Mouse (Mus musculus) hindbrain, embryonic 16.5 days (tissue): ENCODE results near the gene Gnaq. TPM values are rescaled to one million over a fixed set of nuclear protein-coding genes. Genes with fewer than 3 reads are reported as not detected.
"Not testable (repeated sequence)": the region's sequence is repeated elsewhere in the genome, so short reads cannot be mapped to it uniquely, and the experiment has no call there.

Experiments
- ATAC-seq: fragments of 200-750 bp; cut with Nextera tagmentation; 2 replicates; pipeline ENCODE4 v1.8.0; 2017; ENCODE audit warnings: moderate TSS enrichment, moderate library complexity
- H3K27ac ChIP-seq: fragments of 300-500 bp; sonication (generic); 2 replicates; pipeline ENCODE4 v1.5.1; 2014; ENCODE audit warnings: low read depth, mild to moderate bottlenecking, control low read depth, low read length, moderate library complexity
- H3K27me3 ChIP-seq: fragments of 300-500 bp; sonication (generic); replicated peaks from 2 replicates; pipeline ENCODE4 v1.6.1; 2014; ENCODE audit warnings: low read length; ENCODE audit not compliant: control insufficient read depth, insufficient read depth
- H3K36me3 ChIP-seq: fragments of 300-500 bp; sonication (generic); 2 replicates; pipeline ENCODE4 v1.6.1; 2014; ENCODE audit warnings: mild to moderate bottlenecking, low read length, moderate library complexity, mixed read lengths; ENCODE audit not compliant: control insufficient read depth, insufficient read depth
- H3K4me1 ChIP-seq: fragments of 300-500 bp; sonication (generic); 2 replicates; pipeline ENCODE4 v1.6.1; 2014; ENCODE audit warnings: low read depth, low read length; ENCODE audit not compliant: control insufficient read depth, insufficient read depth
- H3K4me2 ChIP-seq: fragments of 300-500 bp; sonication (generic); 2 replicates; pipeline ENCODE4 v1.6.1; 2014; ENCODE audit warnings: mild to moderate bottlenecking, low read length, control low read depth, moderate library complexity
- H3K4me3 ChIP-seq: fragments of 300-500 bp; sonication (generic); 2 replicates; pipeline ENCODE4 v1.5.1; 2014; ENCODE audit warnings: mild to moderate bottlenecking, low read length, control low read depth, moderate library complexity
- H3K9ac ChIP-seq: fragments of 300-500 bp; sonication (generic); 2 replicates; pipeline ENCODE4 v1.6.1; 2014; ENCODE audit warnings: low read depth, mild to moderate bottlenecking, control low read depth, low read length, moderate library complexity
- H3K9me3 ChIP-seq: fragments of 300-500 bp; sonication (generic); 2 replicates; pipeline ENCODE4 v1.6.1; 2014; ENCODE audit warnings: mild to moderate bottlenecking, low read length, moderate library complexity; ENCODE audit not compliant: control insufficient read depth
- WGBS: fragments of 180-500 bp; shearing (Covaris S2); extraction: QIAGEN DNeasy Blood & Tissue Kit; methylation state at CpG from one replicate; pipeline ENCODE4 v1.1.7; 2014; 5-methylcytosine and 5-hydroxymethylcytosine counted together
- polyA plus RNA-seq: library from polyadenylated mRNA; unstranded; fragments of >200 nt; fragmentation: Nextera tagmentation; extraction: Ambion mirVana; gene quantifications from 2 replicates; pipeline ENCODE4 v1.2.1, GENCODE M21; 2015

Gnaq gene
- polyA plus RNA-seq, 1 experiment from 2014 or later, result 104 TPM

DNA sequence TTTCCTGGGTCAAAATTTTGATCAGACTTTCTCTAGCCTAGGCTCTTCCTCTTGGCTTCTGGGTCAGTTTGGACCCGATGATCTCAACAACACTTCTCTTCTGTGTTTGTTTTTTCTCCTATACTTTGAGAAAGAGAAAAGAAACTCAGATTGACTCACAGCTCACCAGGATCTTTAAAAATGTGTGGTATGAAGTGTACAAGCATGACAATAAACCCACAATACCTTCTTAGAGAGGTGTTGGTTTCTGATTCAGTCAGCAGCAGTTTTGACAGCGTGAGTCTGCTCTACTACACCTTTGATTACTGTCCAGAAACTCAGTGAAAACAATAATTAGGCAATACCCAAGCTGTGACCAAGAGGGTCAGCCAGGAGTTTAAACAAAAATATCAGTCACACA, 122.7 kb downstream of the Gnaq start:
- Histone ChIP-seq H3K4me1 (peaks cover 17% of the 10 kb centered on the region), H3K4me3 (no peak overlapping the region), H3K9me3 (no peaks in the 10 kb centered on the region), H3K9ac (no peak overlapping the region), H3K4me2 (no peak overlapping the region), H3K27ac (no peak overlapping the region), H3K36me3 (no peaks in the 10 kb centered on the region), H3K27me3 (no peaks in the 10 kb centered on the region)
- ATAC-seq, result no peak
- WGBS, result 91% methylated on average over 2 of the region's 2 CpGs

DNA sequence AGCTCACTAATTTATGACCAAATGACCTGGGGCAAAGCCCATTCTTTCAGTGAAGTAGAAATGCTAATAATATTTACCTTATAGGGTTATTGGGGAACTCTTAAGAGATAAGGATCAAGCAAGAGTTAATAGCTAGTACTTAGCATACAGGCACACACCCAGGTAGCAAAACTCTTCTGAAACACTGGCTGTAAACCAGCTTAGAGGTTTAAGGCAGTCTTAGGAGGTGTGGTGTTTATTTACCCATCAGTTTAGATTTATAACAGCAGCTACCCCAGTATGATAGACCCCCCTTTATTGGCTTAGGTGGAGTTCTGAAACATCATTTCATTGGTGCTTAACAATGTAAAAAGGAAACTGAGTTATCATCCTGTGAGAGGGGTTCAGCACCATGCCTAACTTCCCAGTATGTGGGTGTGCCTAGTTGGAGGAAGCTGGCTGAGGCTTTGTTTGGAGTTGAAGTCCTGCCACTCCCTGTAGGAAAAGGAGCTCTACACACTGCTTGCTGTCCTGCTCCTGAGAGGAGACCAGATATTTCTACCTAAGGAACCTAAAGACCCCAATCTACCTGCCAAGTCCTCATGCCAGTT, 126.2 kb downstream of the Gnaq start:
- no peak overlapping the region for H3K27ac ChIP-seq
- H3K4me3 ChIP-seq, result no peak overlapping the region
- H3K27me3 ChIP-seq, result no peaks in the 10 kb centered on the region
- ATAC-seq, result no peak
- no peak overlapping the region for H3K9ac ChIP-seq
- no peaks in the 10 kb centered on the region for H3K36me3 ChIP-seq
- H3K4me1 ChIP-seq, result peaks cover 10% of the 10 kb centered on the region
- H3K4me2 ChIP-seq, result no peak overlapping the region
- H3K9me3 ChIP-seq, result no peaks in the 10 kb centered on the region

DNA sequence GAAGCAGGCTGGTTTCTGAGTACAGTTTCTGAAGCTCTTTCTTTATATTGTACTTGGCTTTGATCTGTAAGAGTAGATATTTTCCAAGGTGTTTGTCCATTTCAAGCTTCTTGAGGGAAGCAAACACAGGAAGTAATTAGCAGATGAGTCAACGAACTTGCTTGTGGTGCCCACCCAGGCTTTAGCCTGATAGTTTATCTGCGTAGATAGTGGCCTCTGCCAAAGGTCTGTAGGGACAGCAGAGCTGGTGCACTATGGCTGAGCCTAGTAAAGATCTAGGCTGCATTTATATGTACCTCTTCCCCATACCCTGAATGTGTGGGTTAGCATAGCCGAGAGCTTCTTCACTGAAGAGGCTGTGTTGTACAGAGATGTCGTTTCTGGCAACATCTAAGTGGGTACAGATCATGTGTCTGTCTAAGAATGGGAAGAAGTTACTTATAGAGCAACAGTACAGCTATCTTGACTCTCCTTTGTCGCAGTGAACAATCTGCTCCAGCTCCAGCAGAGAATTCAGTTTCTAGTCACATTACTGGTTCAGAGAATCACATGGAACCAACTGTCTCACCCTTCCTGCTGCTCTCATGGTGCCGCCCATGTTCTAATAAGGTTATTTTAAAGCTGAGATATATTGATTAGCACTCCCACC, 127.3 kb downstream of the Gnaq start:
- ATAC-seq, result no peak
- H3K27ac ChIP-seq, result no peak overlapping the region
- no peak overlapping the region for H3K4me2 ChIP-seq
- no peaks in the 10 kb centered on the region for H3K9me3 ChIP-seq
- H3K9ac ChIP-seq, result no peak overlapping the region
- H3K4me1 ChIP-seq, result peaks cover 10% of the 10 kb centered on the region
- H3K27me3 ChIP-seq, result no peaks in the 10 kb centered on the region
- no peak overlapping the region for H3K4me3 ChIP-seq
- no peaks in the 10 kb centered on the region for H3K36me3 ChIP-seq
- WGBS, result 92% methylated on average over 6 of the region's 6 CpGs

DNA sequence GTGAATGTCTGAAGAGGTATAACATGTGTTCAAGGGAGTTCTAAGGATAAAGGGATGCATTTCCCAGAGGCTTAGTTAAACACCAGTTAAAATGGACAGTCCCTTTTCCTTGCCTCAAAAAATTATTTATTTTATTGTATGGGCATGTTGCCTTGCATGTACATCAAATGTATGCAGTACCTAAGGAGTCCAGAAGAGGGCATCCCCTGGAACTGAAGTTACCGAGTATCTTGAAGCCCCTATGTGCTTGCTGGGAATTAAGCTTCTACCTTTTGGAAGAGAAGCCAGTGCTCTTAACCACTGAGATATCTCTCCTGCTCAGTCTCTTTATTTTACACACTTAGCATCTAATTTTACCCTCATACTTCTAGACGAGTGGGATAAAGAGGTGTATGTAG, 127.8 kb downstream of the Gnaq start:
- Histone ChIP-seq H3K9me3 (no peaks in the 10 kb centered on the region), H3K4me1 (peaks cover 10% of the 10 kb centered on the region), H3K4me2 (no peak overlapping the region), H3K27me3 (no peaks in the 10 kb centered on the region), H3K36me3 (no peaks in the 10 kb centered on the region), H3K4me3 (no peak overlapping the region), H3K9ac (no peak overlapping the region), H3K27ac (no peak overlapping the region)
- 82% methylated on average over 2 of the region's 2 CpGs for WGBS
- ATAC-seq, result no peak

DNA sequence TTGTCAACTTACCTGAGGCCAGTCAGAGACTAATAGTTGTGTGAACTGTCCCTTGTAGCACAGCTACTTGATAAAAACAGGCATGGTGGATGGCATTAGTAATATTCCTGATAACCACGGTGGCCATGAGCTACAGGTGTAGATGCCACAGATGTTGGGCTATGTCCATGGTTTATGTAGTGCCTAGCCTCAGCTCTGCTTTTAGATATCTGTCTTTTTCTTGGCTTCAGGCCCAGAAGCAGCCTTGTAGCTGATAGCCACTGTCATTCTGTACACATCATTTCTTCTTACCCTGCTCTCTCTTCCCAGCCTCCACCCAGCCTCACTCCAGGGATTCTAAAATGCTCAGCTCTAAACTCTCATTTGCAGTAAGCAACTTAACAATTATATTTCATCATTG, 128.3 kb downstream of the Gnaq start:
- no peak overlapping the region for H3K9ac ChIP-seq
- no peaks in the 10 kb centered on the region for H3K27me3 ChIP-seq
- H3K36me3 ChIP-seq, result no peaks in the 10 kb centered on the region
- no peak overlapping the region for H3K4me2 ChIP-seq
- 93% methylated on average over 1 of the region's 1 CpGs for WGBS
- H3K4me1 ChIP-seq, result peaks cover 10% of the 10 kb centered on the region
- no peak overlapping the region for H3K27ac ChIP-seq
- H3K4me3 ChIP-seq, result no peak overlapping the region
- no peaks in the 10 kb centered on the region for H3K9me3 ChIP-seq
- ATAC-seq, result no peak

DNA sequence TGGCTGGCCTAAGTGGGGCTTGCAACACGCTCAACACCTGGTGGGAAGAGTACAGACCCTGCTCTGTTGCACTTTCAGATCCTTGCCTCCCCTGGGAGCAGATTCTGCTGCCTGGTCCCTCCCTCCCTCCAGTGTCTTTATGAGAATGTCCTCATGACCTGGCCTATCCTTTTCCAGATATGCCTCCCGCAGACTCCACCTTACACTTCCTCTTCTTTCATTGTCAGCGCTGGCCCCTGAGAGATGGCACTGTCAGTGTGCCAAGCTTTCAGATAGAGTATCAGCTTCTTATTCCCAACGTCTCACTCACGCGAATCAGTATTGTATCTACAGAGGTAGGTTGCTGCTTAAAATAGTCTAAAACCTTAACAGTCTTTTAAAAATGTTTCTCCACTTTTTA, 129.0 kb downstream of the Gnaq start:
- WGBS, result 80% methylated on average over 6 of the region's 6 CpGs

DNA sequence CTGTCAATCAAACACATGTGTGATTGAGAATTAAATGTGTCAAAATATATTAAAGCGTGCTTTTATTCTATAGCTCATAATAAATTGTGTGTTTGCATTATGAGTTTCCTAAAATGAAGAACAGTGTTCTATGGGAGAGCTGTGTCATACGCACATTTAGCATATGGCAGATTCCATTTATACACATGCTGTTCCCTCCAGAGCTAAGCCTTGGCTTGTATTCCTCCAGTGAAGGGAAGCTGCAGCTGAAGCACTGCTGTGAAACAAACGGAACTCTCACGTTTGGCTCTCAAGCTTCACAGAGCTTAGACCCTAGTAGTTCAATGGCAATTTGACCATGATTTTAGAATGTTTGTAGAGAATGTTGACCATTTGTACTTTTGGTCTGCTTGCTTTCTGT, 129.7 kb downstream of the Gnaq start:
- no peak for ATAC-seq
- WGBS, result 83% methylated on average over 4 of the region's 4 CpGs
- no peak overlapping the region for H3K9ac ChIP-seq
- peaks cover 10% of the 10 kb centered on the region for H3K4me1 ChIP-seq
- H3K27ac ChIP-seq, result no peak overlapping the region
- H3K4me3 ChIP-seq, result no peak overlapping the region
- no peaks in the 10 kb centered on the region for H3K27me3 ChIP-seq
- no peaks in the 10 kb centered on the region for H3K36me3 ChIP-seq
- H3K4me2 ChIP-seq, result no peak overlapping the region
- no peaks in the 10 kb centered on the region for H3K9me3 ChIP-seq

More for the DNA sequence above, 129.0 kb downstream of the Gnaq start:
- H3K4me2 ChIP-seq, result no peak overlapping the region
- H3K27ac ChIP-seq, result no peak overlapping the region
- H3K9ac ChIP-seq, result no peak overlapping the region
- H3K27me3 ChIP-seq, result no peaks in the 10 kb centered on the region
- no peaks in the 10 kb centered on the region for H3K9me3 ChIP-seq
- no peak for ATAC-seq
- H3K36me3 ChIP-seq, result no peaks in the 10 kb centered on the region
- H3K4me3 ChIP-seq, result no peak overlapping the region
- peaks cover 10% of the 10 kb centered on the region for H3K4me1 ChIP-seq

DNA sequence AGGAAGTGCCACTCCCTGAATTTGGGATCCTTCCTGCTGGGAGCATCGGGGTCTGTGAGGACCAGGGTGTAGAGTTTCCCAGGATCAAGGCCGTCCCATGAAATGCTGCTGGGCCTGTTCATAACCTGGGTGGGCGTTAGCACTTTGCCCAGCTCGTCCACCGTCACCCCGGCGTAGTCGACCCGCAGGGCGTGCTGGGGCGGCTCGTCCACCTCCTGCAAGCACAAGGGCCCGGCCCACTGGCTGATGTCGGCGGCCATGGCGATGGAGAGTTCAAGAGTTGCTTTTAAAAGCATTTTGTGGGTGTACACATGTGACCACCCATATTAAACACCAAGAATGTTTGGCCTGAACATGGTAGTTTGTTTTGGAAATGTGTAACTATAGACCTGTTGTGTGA, 134.7 kb downstream of the Gnaq start:
- not testable (repeated sequence) for H3K4me2 ChIP-seq, H3K36me3 ChIP-seq, H3K9me3 ChIP-seq, ATAC-seq, H3K27ac ChIP-seq, H3K9ac ChIP-seq, H3K4me3 ChIP-seq, H3K4me1 ChIP-seq, H3K27me3 ChIP-seq
- WGBS, result 94% methylated on average over 6 of the region's 16 CpGs

DNA sequence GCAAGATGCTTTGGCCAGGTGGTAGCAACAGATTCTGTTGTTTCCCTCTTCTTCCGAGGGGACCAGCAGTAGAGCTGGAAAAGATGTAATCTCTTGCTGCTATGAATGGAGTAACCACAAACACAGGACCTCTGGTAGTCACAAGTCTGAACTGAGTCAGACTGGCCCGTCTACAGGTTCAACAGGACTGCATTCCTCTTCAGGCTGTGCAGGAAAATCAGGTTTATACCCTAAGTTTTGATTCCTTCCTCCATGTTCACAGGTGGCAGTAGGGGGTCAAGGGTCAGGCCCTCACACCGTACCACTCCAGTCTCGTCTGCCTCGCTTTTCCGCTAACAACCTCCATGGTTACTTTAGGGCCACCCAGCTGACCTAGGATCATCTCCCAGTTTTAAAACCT, 137.6 kb downstream of the Gnaq start:
- no peak overlapping the region for H3K4me2 ChIP-seq
- WGBS, result 90% methylated on average over 6 of the region's 6 CpGs
- ATAC-seq, result no peak
- no peaks in the 10 kb centered on the region for H3K27me3 ChIP-seq
- no peaks in the 10 kb centered on the region for H3K36me3 ChIP-seq
- H3K27ac ChIP-seq, result no peak overlapping the region
- H3K9me3 ChIP-seq, result no peaks in the 10 kb centered on the region
- H3K4me1 ChIP-seq, result no peaks in the 10 kb centered on the region
- H3K9ac ChIP-seq, result no peak overlapping the region
- H3K4me3 ChIP-seq, result no peak overlapping the region
